Comparison of ENCODE assay signal across 8 mouse cellular contexts in genomic region chr3:105058627-105059513, GRCm38 (mm10). TPM values are rescaled to one million over a fixed set of nuclear protein-coding genes. Genes with fewer than 3 reads are reported as not detected.
DNase-seq lines count a peak whose midpoint lies in the region; ATAC-seq and TF ChIP-seq lines count a peak whose summit lies in the region.

No protein-coding gene starts in this region.

- H3K4me1 ChIP-seq in MEL (ENCODE audit: control insufficient read depth in 1 of 2, insufficient read depth in 2 of 2, low read length in 2 of 2) = no peaks in the 10 kb centered on the region
- peaks cover 3% of the 10 kb centered on the region; the same call in 1 of the 2 replicates for H3K4me1 ChIP-seq in lung, embryonic 16.5 days (replicated peaks; ENCODE audit: control insufficient read depth, insufficient read depth, low read length)

- H3K36me3 ChIP-seq in MEL (ENCODE audit: control insufficient read depth in 1 of 2, insufficient read depth in 2 of 2, low read length in 2 of 2) = no peaks in the 10 kb centered on the region
- H3K36me3 ChIP-seq in lung, embryonic 16.5 days (ENCODE audit: control insufficient read depth, insufficient read depth, low read length) = no peaks in the 10 kb centered on the region

- peak overlapping the region; percentile 62 for H3K4me2 ChIP-seq in lung, embryonic 16.5 days (ENCODE audit: low read depth, low read length)

- no peak for TF ChIP-seq POLR2A in MEL (IDR thresholded peaks at IDR 0.05; ENCODE audit: control insufficient read depth in 1 of 2, insufficient read depth in 1 of 2, low read depth in 1 of 2, low read length in 2 of 2, poor library complexity in 1 of 2)

- no peak for TF ChIP-seq EP300 in MEL (IDR thresholded peaks at IDR 0.05; ENCODE audit: low read depth in 1 of 2, low read length in 2 of 2)

- H3K4me3 ChIP-seq in MEL (ENCODE audit: control insufficient read depth in 1 of 2, insufficient read depth in 1 of 2, low read depth in 2 of 2, low read length in 2 of 2) = no peak overlapping the region
- peak overlapping the region; percentile 40 for H3K4me3 ChIP-seq in lung, embryonic 16.5 days (ENCODE audit: low read length)

- peak; percentile 95 for TF ChIP-seq RAD21 in MEL (IDR thresholded peaks at IDR 0.05; ENCODE audit: low read depth, low read length)

- peak; percentile 85 to 96 (median 86) for TF ChIP-seq CTCF in MEL (IDR thresholded peaks at IDR 0.05 in 2 of 3, conservative IDR thresholded peaks at IDR 0.05 in 1 of 3; ENCODE audit: control insufficient read depth in 1 of 3, insufficient read depth in 1 of 3, low read depth in 2 of 3, low read length in 3 of 3, poor library complexity in 1 of 3, severe bottlenecking in 1 of 3)

- no peak overlapping the region for H3K27ac ChIP-seq in MEL (ENCODE audit: control insufficient read depth, low read depth, low read length)
- H3K27ac ChIP-seq in lung, embryonic 16.5 days (ENCODE audit: low read length) = no peak overlapping the region

- no peak overlapping the region for H3K9ac ChIP-seq in MEL (ENCODE audit: control insufficient read depth, low read depth, low read length, poor library complexity, severe bottlenecking)
- peak overlapping the region; percentile 66 for H3K9ac ChIP-seq in lung, embryonic 16.5 days (ENCODE audit: low read length)

- H3K79me2 ChIP-seq in MEL (ENCODE audit: control insufficient read depth, insufficient read depth, low read length, poor library complexity) = no peaks in the 10 kb centered on the region

- 11% methylated on average over 25 of the region's 25 CpGs for WGBS in lung, embryonic 16.5 days

- peak; percentile 80 to 84 for ATAC-seq in hematopoietic stem cell, adult 5-6 weeks (replicated peaks in 1 of 2; ENCODE audit: insufficient read depth in 1 of 2, low FRiP score in 2 of 2, low TSS enrichment in 1 of 2, low read depth in 1 of 2, poor library complexity in 2 of 2, severe bottlenecking in 2 of 2)
- peak; percentile 42 for ATAC-seq in lung, embryonic 16.5 days (ENCODE audit: low read depth)

- H3K27me3 ChIP-seq in MEL (ENCODE audit: control insufficient read depth in 1 of 2, insufficient read depth in 2 of 2, low read length in 2 of 2) = no peaks in the 10 kb centered on the region
- peaks cover 6% of the 10 kb centered on the region for H3K27me3 ChIP-seq in lung, embryonic 16.5 days (ENCODE audit: control insufficient read depth, insufficient read depth, low read depth, low read length)

- DNase-seq in MEL (ENCODE audit: low read depth, low spot score) = peak; percentile 68
- DNase-seq in cerebellum, adult 18-20 months = peak; percentile 79 to 86
- peak; percentile 92 for DNase-seq in forelimb bud, embryonic 11.5 days (ENCODE audit: low read depth, low spot score)
- DNase-seq in layer of hippocampus, adult 9-10 months (ENCODE audit: low spot score) = peak; percentile 92
- DNase-seq in ovary, adult 18-20 months (ENCODE audit: low spot score) = peak; percentile 58
- DNase-seq in thymus, postnatal 0 days (ENCODE audit: low spot score) = peak; percentile 75

- H3K9me3 ChIP-seq in MEL (replicated peaks; ENCODE audit: insufficient read depth, low read length) = no peaks in the 10 kb centered on the region
- no peaks in the 10 kb centered on the region for H3K9me3 ChIP-seq in lung, embryonic 16.5 days (ENCODE audit: control insufficient read depth, low read length)

TF ChIP-seq in MEL, 35 proteins besides CTCF, POLR2A, EP300 and RAD21:
- TF ChIP-seq ZMIZ1 (IDR thresholded peaks at IDR 0.05; ENCODE audit: low read depth, low read length) = no peak
- TF ChIP-seq USF1 (IDR thresholded peaks at IDR 0.05; ENCODE audit: low read depth, low read length) = no peak
- TF ChIP-seq ZC3H11A (IDR thresholded peaks at IDR 0.05; ENCODE audit: low read depth, low read length) = peak; percentile 82
- no peak for TF ChIP-seq JUND (IDR thresholded peaks at IDR 0.05; ENCODE audit: low read depth, low read length)
- no peak for TF ChIP-seq TCF12 (IDR thresholded peaks at IDR 0.05; ENCODE audit: low read depth, low read length)
- TF ChIP-seq ETS1 (IDR thresholded peaks at IDR 0.05; ENCODE audit: low read depth, low read length) = no peak
- peak; percentile 82 for TF ChIP-seq SMC3 (IDR thresholded peaks at IDR 0.05; ENCODE audit: low read depth, low read length)
- no peak for TF ChIP-seq MAX (IDR thresholded peaks at IDR 0.05; ENCODE audit: low read length)
- TF ChIP-seq GATA1 (IDR thresholded peaks at IDR 0.05; ENCODE audit: low read depth, low read length) = no peak
- no peak for TF ChIP-seq RCOR1 (IDR thresholded peaks at IDR 0.05; ENCODE audit: low read depth, low read length)

RNA-seq across cellular contexts. Expression of gene Cttnbp2nl, which starts 5.9 kb away (rescaled TPM):
- total RNA-seq in MEL (2012; rRNA removed) = 0.03 and 0.08 TPM in 2 replicates
- under 1 TPM in 1 of 2 experiments, not detected in 1; 0.49 TPM for polyA plus RNA-seq in MEL (2012; ENCODE audit: insufficient read depth in 1 of 2, insufficient read length in 2 of 2, low read depth in 1 of 2, low replicate concordance in 2 of 2, missing spikeins in 1 of 2)
- 0.35 and 0.81 TPM in 2 replicates for total RNA-seq in hematopoietic stem cell, adult 5-6 weeks (2017)
- 36.3 and 38.2 TPM in 2 replicates for polyA plus RNA-seq in lung, embryonic 16.5 days (2015; fragmentation: Nextera tagmentation; extraction: Ambion mirVana)
- polyA plus RNA-seq in thymus, postnatal 0 days (2015; fragmentation: Nextera tagmentation; extraction: Ambion mirVana) = 6.7 TPM in 2 replicates

RNA-seq across cellular contexts. Expression of gene 4930564D02Rik, which starts 7.8 kb away (rescaled TPM):
- total RNA-seq in MEL (2012; rRNA removed) = not detected in 2 replicates
- not detected for polyA plus RNA-seq in MEL (2012; ENCODE audit: insufficient read depth in 1 of 2, insufficient read length in 2 of 2, low read depth in 1 of 2, low replicate concordance in 2 of 2, missing spikeins in 1 of 2)
- not detected in 2 replicates for total RNA-seq in hematopoietic stem cell, adult 5-6 weeks (2017)
- polyA plus RNA-seq in lung, embryonic 16.5 days (2015; fragmentation: Nextera tagmentation; extraction: Ambion mirVana) = not detected in 2 replicates
- not detected in 2 replicates for polyA plus RNA-seq in thymus, postnatal 0 days (2015; fragmentation: Nextera tagmentation; extraction: Ambion mirVana)
